Mouse (Mus musculus): ENCODE measurements around the gene Ntm.

DNA sequence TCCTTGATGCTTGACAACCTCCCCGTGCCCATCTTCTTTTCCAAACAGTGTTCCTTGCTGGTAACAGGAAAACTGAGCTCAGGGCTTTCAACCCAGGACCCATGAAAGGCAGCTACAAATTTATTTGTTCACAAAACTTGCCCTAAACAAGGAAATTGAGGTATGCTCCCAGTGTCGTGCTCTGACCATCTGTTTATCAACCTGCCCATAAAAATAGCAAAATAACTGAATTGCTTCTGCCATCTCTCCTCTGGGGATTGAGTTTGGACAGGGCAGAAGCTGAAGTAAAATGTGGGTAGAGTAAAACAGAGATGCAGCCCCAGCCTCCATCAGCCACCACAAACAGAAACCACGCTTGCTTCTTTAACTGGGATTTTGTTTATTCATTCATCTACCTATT, 594.6 kb downstream of the Ntm start:
- no peak for TF ChIP-seq POLR2A (IDR thresholded peaks at IDR 0.05; ENCODE audit: control insufficient read depth, low read depth, low read length)
- no peak for TF ChIP-seq CTCF (IDR thresholded peaks at IDR 0.05; ENCODE audit: control insufficient read depth, insufficient read depth, insufficient replicate concordance, low read depth, low read length)
